Mouse (Mus musculus): ENCODE measurements at regions not wholly inside any gene's neighbourhood (a gene's known extent, or its start where the extent isn't known, plus 50 kb on each side); places are given as distances from the start of the nearest gene placed in this dataset.

GRCm38 (mm10) chr7:55710872-55711558, 57.0 kb upstream of the Siglech start:
- DNase-seq (ENCODE audit: low read depth, low spot score) = peak; percentile 88

Measured in mesoderm, embryonic 11.5 days (tissue).